Mouse (Mus musculus) liver, embryonic 13.5 days (tissue): Measurements from ENCODE around the gene Tmem26. TPM values are rescaled to one million over a fixed set of nuclear protein-coding genes. Genes with fewer than 3 reads are reported as not detected.

Source experiments
- ATAC-seq: fragments of 200-750 bp; cut with Nextera tagmentation; 2 replicates; pipeline ENCODE4 v1.8.0; 2017; ENCODE audit warnings: low read depth, mild to moderate bottlenecking, moderate number of reproducible peaks, moderate library complexity
- DNase-seq: peaks from one replicate; pipeline ENCODE4 v3.0.0; 2022
- H3K27ac ChIP-seq: fragments of 300-500 bp; sonication (generic); 2 replicates; pipeline ENCODE4 v1.5.1; 2015; ENCODE audit warnings: moderate library complexity, mild to moderate bottlenecking, inconsistent platforms
- H3K27me3 ChIP-seq: fragments of 300-500 bp; sonication (generic); 2 replicates; pipeline ENCODE4 v1.6.1; 2015; ENCODE audit warnings: mild to moderate bottlenecking, inconsistent platforms
- H3K36me3 ChIP-seq: fragments of 300-500 bp; sonication (generic); 2 replicates; pipeline ENCODE4 v1.6.1; 2015; ENCODE audit warnings: mild to moderate bottlenecking, inconsistent platforms
- H3K4me1 ChIP-seq: fragments of 300-500 bp; sonication (generic); replicated peaks from 2 replicates; pipeline ENCODE4 v1.6.1; 2015; ENCODE audit warnings: inconsistent platforms
- H3K4me2 ChIP-seq: fragments of 300-500 bp; sonication (generic); 2 replicates; pipeline ENCODE4 v1.6.1; 2015; ENCODE audit warnings: inconsistent platforms, mild to moderate bottlenecking, moderate library complexity
- H3K4me3 ChIP-seq: fragments of 300-500 bp; sonication (generic); replicated peaks from 2 replicates; pipeline ENCODE4 v1.5.1; 2015; ENCODE audit warnings: mild to moderate bottlenecking, inconsistent platforms
- H3K9ac ChIP-seq: fragments of 300-500 bp; sonication (generic); 2 replicates; pipeline ENCODE4 v1.6.1; 2015; ENCODE audit warnings: mild to moderate bottlenecking, inconsistent platforms
- H3K9me3 ChIP-seq: fragments of 300-500 bp; sonication (generic); replicated peaks from 2 replicates; pipeline ENCODE4 v1.6.1; 2016; ENCODE audit warnings: inconsistent platforms
- WGBS: fragments of 180-500 bp; shearing (Covaris S2); methylation state at CpG from one replicate; pipeline ENCODE4 v1.1.7; 2015; ENCODE audit not compliant: insufficient replicate concordance; 5-methylcytosine and 5-hydroxymethylcytosine counted together
- polyA plus RNA-seq: library from polyadenylated mRNA; unstranded; fragments of >200 nt; fragmentation: Nextera tagmentation; extraction: Ambion mirVana; gene quantifications from 2 replicates; pipeline ENCODE4 v1.2.1, GENCODE M21; 2015

Gene Tmem26
- polyA plus RNA-seq, 1 experiment from 2014 or later = 1.5 TPM

DNA sequence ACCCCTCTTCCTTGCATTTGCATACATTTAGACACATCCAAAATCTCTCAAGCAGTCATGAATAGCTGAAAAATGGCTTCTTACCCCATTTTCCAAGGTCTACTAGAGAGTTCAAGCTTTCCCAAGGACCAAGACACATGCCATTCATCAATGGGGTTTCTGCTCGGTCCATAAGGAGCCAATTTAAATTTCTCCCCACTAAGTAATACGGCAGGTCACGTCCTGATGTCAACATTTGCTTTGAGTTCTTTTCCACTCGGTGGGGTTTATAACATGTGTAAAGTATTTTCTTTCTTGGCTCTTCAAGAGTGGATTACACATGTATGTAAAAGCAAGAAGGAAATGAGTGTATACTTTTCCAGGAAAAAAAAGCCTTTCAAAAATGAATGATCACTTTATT is 93.8 kb downstream of the Tmem26 start:
- WGBS = 68% methylated on average over 4 of the region's 4 CpGs
- DNase-seq = no peak

DNA sequence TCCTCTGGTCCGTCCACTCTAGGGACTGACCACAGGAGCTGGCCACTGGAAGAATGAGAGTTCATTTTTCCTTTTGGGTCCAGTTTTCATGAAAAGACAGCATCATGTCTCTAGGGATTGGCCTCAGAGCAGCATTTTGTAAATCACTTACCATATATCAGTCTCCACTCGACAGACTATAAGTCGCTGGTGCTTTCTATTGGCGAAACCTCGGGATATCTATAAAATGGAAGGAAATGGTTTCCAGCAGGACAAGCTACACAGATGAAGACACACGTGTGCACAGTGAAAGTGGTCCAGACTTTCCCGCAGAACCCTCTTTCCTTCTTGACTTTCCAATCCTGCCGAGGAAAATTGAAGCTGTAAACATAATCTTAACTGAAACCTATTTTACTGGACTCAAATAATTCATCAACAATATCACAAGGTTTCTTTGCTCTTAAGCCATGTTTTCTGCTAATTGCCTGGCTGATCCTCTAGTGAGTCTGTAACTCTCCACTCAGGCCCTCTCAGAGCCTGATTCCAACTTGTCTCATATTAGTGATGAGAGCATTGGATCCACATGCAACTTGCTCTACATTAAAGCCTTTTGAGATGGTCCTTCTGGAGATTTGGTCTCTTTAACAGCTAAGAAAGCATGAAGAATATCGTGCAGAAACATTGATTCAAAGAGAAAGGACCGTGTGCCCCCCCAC is 94.8 kb downstream of the Tmem26 start:
- no peak overlapping the region for H3K27ac ChIP-seq
- no peaks in the 10 kb centered on the region for H3K27me3 ChIP-seq
- no peaks in the 10 kb centered on the region for H3K36me3 ChIP-seq
- WGBS = 65% methylated on average over 10 of the region's 10 CpGs
- H3K4me1 ChIP-seq = no peaks in the 10 kb centered on the region
- DNase-seq (no peak), ATAC-seq (no peak)
- no peak overlapping the region for H3K4me2 ChIP-seq
- no peak overlapping the region for H3K9ac ChIP-seq
- H3K9me3 ChIP-seq = no peaks in the 10 kb centered on the region
- no peak overlapping the region for H3K4me3 ChIP-seq

More for the DNA sequence above, 93.8 kb downstream of the Tmem26 start:
- no peak overlapping the region for H3K4me2 ChIP-seq
- H3K4me1 ChIP-seq = no peaks in the 10 kb centered on the region
- no peak for ATAC-seq
- H3K27ac ChIP-seq = no peak overlapping the region
- H3K9me3 ChIP-seq = no peaks in the 10 kb centered on the region
- H3K27me3 ChIP-seq = no peaks in the 10 kb centered on the region
- no peak overlapping the region for H3K9ac ChIP-seq
- no peak overlapping the region for H3K4me3 ChIP-seq
- H3K36me3 ChIP-seq = no peaks in the 10 kb centered on the region

DNA sequence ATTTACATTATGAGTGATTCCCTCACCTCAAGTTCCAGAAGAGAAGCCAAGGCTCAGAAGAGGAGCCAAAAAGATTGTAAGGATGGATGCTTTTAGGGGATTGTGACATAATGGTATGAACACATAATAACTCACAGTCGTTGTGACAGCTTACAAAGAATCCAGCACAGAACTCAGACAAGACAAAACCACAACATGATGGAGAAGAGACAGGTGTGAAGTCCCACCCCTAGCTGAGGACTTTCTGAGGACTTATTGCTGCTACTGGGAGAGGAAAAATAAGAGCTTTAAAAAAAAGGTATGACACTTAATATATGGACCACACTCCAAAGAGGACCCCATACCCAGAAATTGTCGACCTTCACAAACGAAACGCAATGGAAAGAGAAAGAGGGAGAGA is 101.1 kb downstream of the Tmem26 start:
- Histone ChIP-seq H3K9me3 (no peaks in the 10 kb centered on the region), H3K4me3 (no peak overlapping the region), H3K36me3 (no peaks in the 10 kb centered on the region), H3K27me3 (no peaks in the 10 kb centered on the region), H3K4me2 (no peak overlapping the region), H3K27ac (no peak overlapping the region), H3K4me1 (no peaks in the 10 kb centered on the region), H3K9ac (no peak overlapping the region)
- ATAC-seq (no peak), DNase-seq (no peak)
- WGBS = 63% methylated on average over 4 of the region's 4 CpGs

Other genes with a start within 250 kb of the Tmem26 start
- gene Cabcoco1, start 181.8 kb upstream of the Tmem26 start, polyA plus RNA-seq = 0.97 and 1.2 TPM in 2 replicates